Mouse (Mus musculus) CH12.LX (cell line): ENCODE results near the gene Efnb1. TPM values are rescaled to one million over a fixed set of nuclear protein-coding genes. Genes with fewer than 3 reads are reported as not detected.

ENCODE experiments used
- DNase-seq: peaks from one replicate; pipeline ENCODE4 v3.0.0-alpha.2; 2013; ENCODE audit errors: extremely low read depth
- H3K27ac ChIP-seq: 2 replicates; pipeline ENCODE4 v1.5.1; 2012; ENCODE audit warnings: low read depth, mild to moderate bottlenecking, control low read depth, moderate library complexity; ENCODE audit not compliant: insufficient read depth
- H3K27me3 ChIP-seq: replicated peaks from 2 replicates; pipeline ENCODE3; 2012; ENCODE audit warnings: inconsistent platforms
- H3K36me3 ChIP-seq, 2 experiments: replicated peaks in 1 of 2; 2 replicates each; pipeline versions ENCODE3 to v1.6.1; 2012; ENCODE audit warnings: inconsistent platforms in 1 of 2, low read length in 1 of 2, mild to moderate bottlenecking in 1 of 2, mixed read lengths in 1 of 2, moderate library complexity in 1 of 2; ENCODE audit not compliant: control insufficient read depth in 1 of 2, insufficient read depth in 1 of 2
- H3K4me1 ChIP-seq, 2 experiments: 2 replicates each; pipeline ENCODE4 v1.6.1; 2012; ENCODE audit warnings: inconsistent platforms in 1 of 2, moderate library complexity in 1 of 2; ENCODE audit not compliant: insufficient read depth in 2 of 2, control insufficient read depth in 1 of 2
- H3K4me2 ChIP-seq: 2 replicates; pipeline ENCODE4 v1.6.1; 2012; ENCODE audit warnings: low read depth, mild to moderate bottlenecking, control low read depth; ENCODE audit not compliant: poor library complexity, insufficient read depth, severe bottlenecking
- H3K4me3 ChIP-seq, 3 experiments: fragments of 150-350 bp in 1 of 3; sonication (generic) in 1 of 3; replicated peaks in 1 of 3; 2 replicates each; pipeline versions ENCODE3 to v1.5.1; 2011 to 2012; ENCODE audit warnings: low read depth in 2 of 3, low read length in 2 of 3, mild to moderate bottlenecking in 2 of 3, moderate library complexity in 2 of 3, control low read depth in 1 of 3, improper control_type of control experiment in 1 of 3, inconsistent platforms in 1 of 3, mixed read lengths in 1 of 3; ENCODE audit not compliant: poor library complexity in 1 of 3
- H3K79me2 ChIP-seq: replicated peaks from 2 replicates; pipeline ENCODE4 v1.6.1; 2012; ENCODE audit warnings: mild to moderate bottlenecking, moderate library complexity; ENCODE audit not compliant: control insufficient read depth, poor library complexity, insufficient read depth, severe bottlenecking; ENCODE audit errors: extremely low read depth
- H3K9ac ChIP-seq: 2 replicates; pipeline ENCODE4 v1.6.1; 2012; ENCODE audit warnings: low read depth, mild to moderate bottlenecking, control low read depth, moderate library complexity; ENCODE audit not compliant: insufficient read depth
- H3K9me3 ChIP-seq: replicated peaks from 2 replicates; pipeline ENCODE3; 2012; ENCODE audit warnings: low read length, inconsistent platforms, mixed read lengths
- CHD2 ChIP-seq: IDR thresholded peaks from 2 replicates; pipeline ENCODE4 v1.6.1; 2011; ENCODE audit warnings: low read length, improper control_type of control experiment
- CTCF ChIP-seq, 2 experiments: IDR thresholded peaks in 1 of 2; conservative IDR thresholded peaks in 1 of 2; 2 replicates each; pipeline ENCODE4 v1.5.1; 2011 to 2012; ENCODE audit warnings: low read depth in 2 of 2, low read length in 2 of 2, improper control_type of control experiment in 1 of 2, inconsistent platforms in 1 of 2, mild to moderate bottlenecking in 1 of 2, moderate library complexity in 1 of 2
- E2F4 ChIP-seq: IDR thresholded peaks from 2 replicates; pipeline ENCODE4 v1.6.1; 2011; ENCODE audit warnings: low read depth, low read length, improper control_type of control experiment; ENCODE audit not compliant: insufficient replicate concordance
- ELF1 ChIP-seq: IDR thresholded peaks from 2 replicates; pipeline ENCODE4 v1.6.1; 2014; ENCODE audit warnings: low read depth, mild to moderate bottlenecking, inconsistent platforms, low read length, improper control_type of control experiment
- ETS1 ChIP-seq: conservative IDR thresholded peaks from 2 replicates; pipeline ENCODE4 v1.6.1; 2012; ENCODE audit warnings: low read depth, mild to moderate bottlenecking, inconsistent platforms, low read length, improper control_type of control experiment, moderate library complexity
- HCFC1 ChIP-seq: IDR thresholded peaks from 2 replicates; pipeline ENCODE4 v1.6.1; 2012; ENCODE audit warnings: low read depth, mild to moderate bottlenecking, inconsistent platforms, low read length, improper control_type of control experiment
- JUND ChIP-seq: conservative IDR thresholded peaks from 2 replicates; pipeline ENCODE4 v1.6.1; 2011; ENCODE audit warnings: low read depth, low read length, improper control_type of control experiment
- MAX ChIP-seq: IDR thresholded peaks from 2 replicates; pipeline ENCODE4 v1.6.1; 2011; ENCODE audit warnings: low read length, improper control_type of control experiment
- MEF2A ChIP-seq: IDR thresholded peaks from 2 replicates; pipeline ENCODE4 v1.6.1; 2014; ENCODE audit warnings: low read depth, mild to moderate bottlenecking, inconsistent platforms, low read length, improper control_type of control experiment, borderline replicate concordance
- MXI1 ChIP-seq: IDR thresholded peaks from 2 replicates; pipeline ENCODE4 v1.6.1; 2011; ENCODE audit warnings: mild to moderate bottlenecking, low read depth, low read length, improper control_type of control experiment
- POLR2A ChIP-seq: IDR thresholded peaks from 2 replicates; pipeline ENCODE4 v1.6.1; 2011; ENCODE audit warnings: low read depth, mild to moderate bottlenecking, improper control_type of control experiment, low read length
- POLR2AphosphoS2 ChIP-seq: IDR thresholded peaks from 2 replicates; pipeline ENCODE4 v1.6.1; 2011; ENCODE audit warnings: low read depth, low read length, improper control_type of control experiment
- RAD21 ChIP-seq: IDR thresholded peaks from 2 replicates; pipeline ENCODE4 v1.6.1; 2011; ENCODE audit warnings: low read depth, mild to moderate bottlenecking, low read length, improper control_type of control experiment, moderate library complexity
- SMC3 ChIP-seq: IDR thresholded peaks from 2 replicates; pipeline ENCODE4 v1.6.1; 2011; ENCODE audit warnings: low read depth, low read length, improper control_type of control experiment
- TCF12 ChIP-seq: IDR thresholded peaks from 2 replicates; pipeline ENCODE4 v1.6.1; 2014; ENCODE audit warnings: low read depth, mild to moderate bottlenecking, inconsistent platforms, low read length, improper control_type of control experiment
- USF2 ChIP-seq: conservative IDR thresholded peaks from 2 replicates; pipeline ENCODE4 v1.6.1; 2011; ENCODE audit warnings: low read depth, low read length, improper control_type of control experiment
- ZC3H11A ChIP-seq: IDR thresholded peaks from 2 replicates; pipeline ENCODE4 v1.6.1; 2012; ENCODE audit warnings: low read depth, mild to moderate bottlenecking, inconsistent platforms, low read length, improper control_type of control experiment
- ZMIZ1 ChIP-seq: IDR thresholded peaks from 2 replicates; pipeline ENCODE4 v1.6.1; 2012; ENCODE audit warnings: low read depth, mild to moderate bottlenecking, inconsistent platforms, low read length, improper control_type of control experiment
- ZNF384 ChIP-seq: IDR thresholded peaks from 2 replicates; pipeline ENCODE4 v1.6.1; 2012; ENCODE audit warnings: low read depth, low read length, improper control_type of control experiment, inconsistent platforms
- dilution Hi-C: fragments of 300-500 bp; cut with MboI; formaldehyde crosslinking; loops from 2 replicates; pipeline ENCODE4 v1.14.3; 2020; ENCODE audit warnings: low sequenced_read_pairs; ENCODE audit not compliant: extremely low pct_unique_long_range_greater_than_20kb, extremely low pct_ligation_motif_present
- in situ Hi-C: fragments of 300-500 bp; cut with MboI; formaldehyde crosslinking; loops from 3 replicates; pipeline ENCODE4 v1.14.3; 2019; ENCODE audit warnings: low sequenced_read_pairs, low pct_ligation_motif_present, low pct_unique_long_range_greater_than_20kb, mixed read lengths
- polyA plus RNA-seq: library from polyadenylated mRNA; unstranded; fragments of >175 nt; gene quantifications from 2 replicates; pipeline ENCODE4 v1.2.1, GENCODE M21; 2012; ENCODE audit warnings: low read depth; ENCODE audit not compliant: insufficient read length
- total RNA-seq, 2 experiments: library from RNA; depleted of rRNA; stranded (reverse); fragments of 300-350 nt in 1 of 2; fragments of >200 nt in 1 of 2; gene quantifications; 2 replicates each; pipeline ENCODE4 v1.2.3; 2012 to 2014

Efnb1 gene
- total and polyA plus RNA-seq, 3 experiments: 1.2 to 1.8 (median 1.4) TPM

DNA sequence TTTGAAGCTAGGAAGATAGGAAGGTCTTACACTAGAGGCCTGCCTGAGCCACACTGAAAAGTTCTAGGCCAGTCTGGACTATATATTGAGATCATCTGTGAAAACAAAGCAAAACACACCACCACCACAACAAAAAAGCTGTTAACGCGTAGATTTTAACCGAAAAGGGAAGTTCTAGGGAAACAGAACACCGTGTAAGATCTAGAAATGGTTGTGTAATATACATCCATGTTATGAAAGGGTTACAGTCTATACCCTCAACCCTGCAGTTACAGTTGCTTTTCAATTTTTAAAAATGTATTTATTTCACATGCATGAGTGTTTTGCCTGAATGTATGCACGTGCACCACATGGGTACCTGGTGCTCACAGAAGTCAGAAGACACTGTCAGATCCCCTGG lies 16.4 kb upstream of the Efnb1 start:
- Histone ChIP-seq H3K4me3 (no peak overlapping the region), H3K27me3 (no peaks in the 10 kb centered on the region), H3K27ac (no peak overlapping the region), H3K36me3 (no peaks in the 10 kb centered on the region), H3K4me1 (no peaks in the 10 kb centered on the region), H3K79me2 (no peaks in the 10 kb centered on the region), H3K4me2 (no peak overlapping the region), H3K9me3 (no peaks in the 10 kb centered on the region), H3K9ac (no peak overlapping the region)
- no peak for TF ChIP-seq TCF12
- TF ChIP-seq JUND: no peak
- TF ChIP-seq USF2: no peak
- no peak for TF ChIP-seq RAD21
- no peak for TF ChIP-seq POLR2A
- no peak for TF ChIP-seq ELF1
- no peak for TF ChIP-seq HCFC1
- no peak for TF ChIP-seq E2F4
- no peak for DNase-seq
- dilution Hi-C loops (no loop called here), in situ Hi-C loops (no loop called here)

DNA sequence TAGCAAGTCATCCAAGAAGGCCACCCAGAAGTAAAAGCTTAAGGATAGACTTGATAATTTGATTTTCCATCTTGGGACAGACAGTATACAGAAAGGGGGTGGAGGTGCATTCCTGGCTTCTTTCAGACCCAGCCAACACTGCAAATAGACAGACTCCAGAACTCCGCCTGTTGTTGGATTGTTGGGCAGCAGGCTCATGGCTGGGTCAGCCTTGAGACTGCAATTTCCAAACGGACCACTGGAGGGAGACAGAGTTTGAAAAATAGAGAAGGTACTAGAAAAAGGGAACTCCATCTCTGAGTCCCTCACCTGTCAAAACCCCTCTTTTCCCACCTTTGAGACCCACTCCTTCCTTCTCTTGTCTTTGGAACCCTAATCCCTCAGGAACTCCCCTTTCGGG lies 5.9 kb upstream of the Efnb1 start:
- Histone ChIP-seq H3K27ac (no peak overlapping the region), H3K4me3 (no peak overlapping the region), H3K4me1 (no peaks in the 10 kb centered on the region), H3K36me3 (no peaks in the 10 kb centered on the region)
- in situ Hi-C loops: loop anchor here (10.0 to 25.0 kb wide), 3 partner anchors 282 to 457 kb away; no protein-coding TSS in a partner anchor
- TF ChIP-seq USF2: no peak
- TF ChIP-seq RAD21: peak; percentile 73
- TF ChIP-seq CTCF (conservative IDR thresholded peaks at IDR 0.05 in 1 of 2, IDR thresholded peaks at IDR 0.05 in 1 of 2; ENCODE audit: low read depth in 2 of 2, low read length in 2 of 2): peak; percentile 38 to 71; a peak in 2 of 4 replicates
- peak; percentile 70 for TF ChIP-seq SMC3
- TF ChIP-seq MAX: no peak
- TF ChIP-seq ZC3H11A: no peak
- TF ChIP-seq, all 38 proteins: peak for 3
- Histone ChIP-seq H3K79me2 (no peaks in the 10 kb centered on the region), H3K4me2 (no peak overlapping the region), H3K27me3 (no peaks in the 10 kb centered on the region), H3K9ac (no peak overlapping the region), H3K9me3 (no peaks in the 10 kb centered on the region)
- peak; percentile 46 for DNase-seq
- dilution Hi-C loops: no loop called here

DNA sequence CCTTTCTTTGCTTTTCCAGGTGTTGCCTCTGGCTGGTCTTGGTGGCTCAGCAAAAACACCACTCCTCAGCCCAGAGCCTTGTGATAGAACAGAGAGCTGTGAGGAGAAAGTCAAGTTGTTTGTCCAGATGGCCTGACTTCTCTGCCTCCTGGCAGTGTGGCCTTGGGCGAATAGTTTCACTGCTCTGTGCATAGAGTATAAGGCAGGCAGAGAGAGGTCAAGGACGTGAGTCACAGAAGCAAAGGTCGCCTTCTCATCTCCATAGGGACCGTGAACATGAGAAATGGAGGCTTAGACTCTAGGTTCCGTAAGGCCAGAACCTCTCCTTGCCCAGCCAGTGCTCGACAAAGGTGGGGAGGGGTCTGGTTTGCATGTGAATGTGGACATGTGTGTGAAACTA lies 3.4 kb upstream of the Efnb1 start:
- dilution Hi-C loops: no loop called here
- no peaks in the 10 kb centered on the region for H3K27me3 ChIP-seq

More for the DNA sequence above, 3.4 kb upstream of the Efnb1 start:
- Histone ChIP-seq H3K36me3 (no peaks in the 10 kb centered on the region), H3K79me2 (no peaks in the 10 kb centered on the region), H3K4me2 (no peak overlapping the region), H3K4me1 (no peaks in the 10 kb centered on the region), H3K27ac (no peak overlapping the region), H3K9ac (no peak overlapping the region), H3K9me3 (no peaks in the 10 kb centered on the region), H3K4me3 (no peak overlapping the region)
- DNase-seq: no peak
- TF ChIP-seq ZMIZ1 (no peak), POLR2AphosphoS2 (no peak), CHD2 (no peak), ZNF384 (no peak), SMC3 (no peak), TCF12 (no peak), ETS1 (no peak), MXI1 (no peak), MEF2A (no peak), MAX (no peak), RAD21 (no peak), JUND (no peak), POLR2A (no peak)
- in situ Hi-C loops: loop anchor here (10.0 to 25.0 kb wide), 3 partner anchors 280 to 455 kb away; no protein-coding TSS in a partner anchor
